Mouse (Mus musculus) adrenal gland, postnatal 14 days (tissue): Measurements from ENCODE around the gene Kremen1. TPM values are rescaled to one million over a fixed set of nuclear protein-coding genes. Genes with fewer than 3 reads are reported as not detected.

ENCODE experiments used
- DNase-seq: peaks from one replicate; pipeline ENCODE4 v3.0.0; 2021; ENCODE audit warnings: mixed read lengths
- total RNA-seq: library from RNA; stranded (reverse); gene quantifications from 2 replicates; pipeline ENCODE4 v1.2.3, GENCODE M21; 2021

Kremen1 gene
- total RNA-seq, 1 experiment from 2014 or later, result 17.2 TPM

DNA sequence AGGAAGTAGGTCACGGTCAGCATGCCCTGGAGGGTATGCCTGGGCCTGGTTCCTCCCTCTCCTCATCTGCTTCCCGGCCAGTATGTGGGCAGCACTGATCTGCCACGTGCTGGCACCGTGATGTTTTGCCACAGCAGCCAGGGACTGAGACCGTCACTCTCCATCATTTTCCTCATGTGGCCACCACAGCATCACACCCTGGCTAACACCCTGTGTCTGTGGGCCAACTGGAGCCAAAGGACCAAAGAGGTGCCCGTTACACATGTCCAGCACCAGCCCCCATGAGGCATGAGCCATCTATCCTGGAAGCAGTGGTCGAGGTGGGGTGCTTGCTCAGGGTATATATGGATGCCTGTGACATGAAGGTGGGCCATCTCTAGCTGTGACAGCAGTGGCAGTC, 86.2 kb downstream of the Kremen1 start:
- DNase-seq, result no peak

DNA sequence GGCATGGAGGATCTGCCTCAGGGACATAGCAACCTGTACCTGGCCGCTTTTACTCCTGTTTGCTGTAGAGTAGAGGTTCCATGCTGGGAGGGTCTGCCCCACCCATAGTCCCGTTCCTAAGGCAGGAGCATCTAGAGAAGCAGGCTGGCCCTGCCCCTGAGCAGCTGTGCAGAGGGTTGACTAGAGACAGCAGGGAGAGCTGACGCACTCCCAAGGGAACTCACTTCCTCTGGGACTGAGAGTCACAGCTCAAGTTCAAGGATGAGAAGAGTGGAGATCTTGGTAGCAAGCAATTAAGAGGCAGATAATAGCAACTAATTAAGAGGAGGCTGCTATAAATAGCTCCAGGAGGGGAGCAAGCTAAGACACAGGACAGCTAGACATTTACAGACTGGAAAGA, 88.5 kb downstream of the Kremen1 start:
- no peak for DNase-seq

DNA sequence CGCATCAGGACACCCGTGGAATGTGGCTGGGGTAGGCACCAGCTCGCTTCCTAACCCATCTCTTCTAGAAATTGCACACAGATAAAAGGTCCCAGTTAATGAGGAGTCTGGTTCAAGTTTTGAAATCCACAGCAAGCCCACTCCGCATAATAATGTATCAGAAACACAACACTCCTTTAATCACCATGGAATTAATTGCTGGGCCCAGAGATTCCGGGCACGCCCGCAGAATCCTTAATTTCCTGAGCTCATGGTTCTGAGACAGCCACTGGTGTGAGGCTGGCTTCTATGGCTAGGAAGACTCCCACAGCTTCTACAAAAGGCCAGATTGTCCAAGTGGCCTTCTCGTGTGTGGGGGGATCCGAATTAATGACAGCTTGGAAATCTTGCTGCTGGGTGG, 94.0 kb downstream of the Kremen1 start:
- DNase-seq, result no peak

DNA sequence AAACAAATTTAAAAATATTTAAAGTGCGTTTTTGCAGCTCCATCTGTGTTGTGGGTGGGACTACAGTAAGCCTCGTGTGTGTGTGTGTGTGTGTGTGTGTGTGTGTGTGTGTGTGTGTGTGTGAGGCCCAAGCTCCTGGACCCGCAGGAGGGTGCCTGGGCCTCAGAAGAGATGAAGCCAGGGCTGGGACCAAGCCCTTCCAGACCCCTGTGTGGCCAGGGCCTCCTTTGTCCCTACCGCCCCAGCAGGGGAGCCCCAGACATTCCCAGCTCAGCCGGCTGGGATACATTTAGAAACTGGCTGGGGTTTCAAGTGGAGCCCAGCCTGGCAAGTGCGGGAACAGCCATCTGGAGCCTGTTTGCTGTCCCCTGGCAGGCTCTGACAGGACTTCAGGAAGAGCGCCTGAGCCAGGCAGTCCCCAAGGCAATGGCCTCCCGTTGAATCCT, 95.9 kb downstream of the Kremen1 start:
- DNase-seq, result no peak

DNA sequence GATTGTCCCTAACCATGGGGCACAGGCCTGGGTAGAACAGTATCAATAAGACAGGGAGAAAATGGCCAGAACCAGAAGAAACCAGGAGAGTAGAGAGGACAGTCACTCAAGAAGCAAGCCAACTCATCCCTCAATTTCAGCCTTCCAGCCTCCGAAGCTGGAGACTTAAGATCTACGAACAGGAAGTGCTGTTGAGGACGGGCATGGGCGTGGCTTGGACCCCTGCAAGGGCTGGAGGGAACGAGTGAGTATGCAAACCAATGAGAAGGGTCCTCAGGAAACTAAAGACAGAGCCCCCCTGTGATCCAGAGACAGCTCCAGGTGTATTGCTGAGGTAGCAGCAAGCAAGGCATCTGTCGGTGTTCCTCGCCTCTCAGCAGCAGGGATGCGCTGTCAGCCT, 97.0 kb downstream of the Kremen1 start:
- DNase-seq, result no peak

DNA sequence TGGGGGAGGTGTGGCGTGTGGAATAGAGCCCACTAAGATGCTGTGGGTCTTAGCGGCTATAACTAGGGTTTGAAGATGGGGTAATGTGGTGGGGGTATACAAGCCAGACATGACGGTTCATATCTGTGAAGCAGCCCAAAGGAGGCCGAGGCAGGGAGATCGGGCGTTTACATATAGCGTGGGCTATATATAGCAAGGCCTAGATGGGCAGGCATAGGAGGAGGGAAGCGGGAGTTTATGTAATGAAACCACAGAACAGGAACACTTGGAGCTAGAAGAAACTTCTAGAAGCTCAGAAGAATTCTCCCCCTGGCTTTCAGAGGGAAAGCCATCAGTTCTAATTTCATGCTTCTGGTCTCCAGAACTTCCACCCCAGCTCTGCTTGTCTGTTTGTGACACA, 97.9 kb downstream of the Kremen1 start:
- DNase-seq, result no peak

DNA sequence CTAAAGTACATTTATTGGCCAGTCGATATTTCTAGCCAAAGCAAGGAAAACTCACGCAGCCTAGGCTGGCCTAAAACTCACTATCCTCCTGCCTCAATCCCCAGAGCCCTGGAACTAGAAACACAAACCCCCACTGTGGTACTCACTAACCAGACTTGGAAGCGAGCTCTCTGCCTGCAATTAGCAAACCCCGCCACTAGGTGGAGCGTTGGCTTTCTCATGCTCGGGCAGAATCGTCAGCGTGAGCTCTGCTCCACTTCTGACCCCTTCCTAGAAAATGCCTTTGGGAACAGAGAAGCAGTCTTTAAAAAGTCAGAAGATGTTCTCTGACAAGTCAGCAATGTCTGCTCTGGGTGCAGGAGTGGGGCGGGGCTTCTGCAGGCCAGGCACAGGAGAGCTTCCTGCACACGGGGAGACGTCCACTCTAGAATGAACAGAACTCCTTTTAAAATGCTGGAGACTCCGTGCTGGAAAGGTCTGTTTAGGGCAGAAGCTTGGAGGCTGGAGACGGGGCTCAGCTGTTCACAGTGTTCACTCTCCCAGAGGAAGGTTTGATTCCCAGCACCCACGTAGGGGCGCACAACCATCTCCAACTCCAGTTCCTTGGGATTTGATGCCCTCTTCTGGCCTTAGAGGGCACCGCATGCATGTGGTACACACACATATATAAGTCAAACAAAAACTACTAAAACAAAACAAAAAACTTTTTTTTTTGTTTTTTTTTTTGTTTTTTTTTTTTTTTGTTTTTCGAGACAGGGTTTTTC, 100.5 kb downstream of the Kremen1 start:
- no peak for DNase-seq

DNA sequence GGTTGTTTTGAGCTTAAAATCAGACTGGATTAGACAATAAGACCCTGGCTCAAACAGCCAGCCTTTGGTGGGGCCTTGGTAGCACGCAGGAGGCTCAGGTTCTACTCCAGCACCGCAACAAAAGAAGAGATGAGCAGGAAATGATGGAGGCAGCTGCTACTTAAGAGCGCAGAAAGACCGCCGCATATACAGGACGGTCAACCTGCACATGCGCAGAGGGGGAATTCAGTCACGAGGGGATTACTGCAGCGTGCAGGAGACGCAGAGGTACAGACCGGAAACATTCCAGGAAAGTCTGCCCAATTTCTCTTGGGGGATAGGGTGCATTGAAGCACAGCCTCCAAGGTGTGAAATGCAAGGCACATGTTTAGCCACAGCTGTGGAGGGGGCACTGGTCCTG, 103.3 kb downstream of the Kremen1 start:
- no peak for DNase-seq

DNA sequence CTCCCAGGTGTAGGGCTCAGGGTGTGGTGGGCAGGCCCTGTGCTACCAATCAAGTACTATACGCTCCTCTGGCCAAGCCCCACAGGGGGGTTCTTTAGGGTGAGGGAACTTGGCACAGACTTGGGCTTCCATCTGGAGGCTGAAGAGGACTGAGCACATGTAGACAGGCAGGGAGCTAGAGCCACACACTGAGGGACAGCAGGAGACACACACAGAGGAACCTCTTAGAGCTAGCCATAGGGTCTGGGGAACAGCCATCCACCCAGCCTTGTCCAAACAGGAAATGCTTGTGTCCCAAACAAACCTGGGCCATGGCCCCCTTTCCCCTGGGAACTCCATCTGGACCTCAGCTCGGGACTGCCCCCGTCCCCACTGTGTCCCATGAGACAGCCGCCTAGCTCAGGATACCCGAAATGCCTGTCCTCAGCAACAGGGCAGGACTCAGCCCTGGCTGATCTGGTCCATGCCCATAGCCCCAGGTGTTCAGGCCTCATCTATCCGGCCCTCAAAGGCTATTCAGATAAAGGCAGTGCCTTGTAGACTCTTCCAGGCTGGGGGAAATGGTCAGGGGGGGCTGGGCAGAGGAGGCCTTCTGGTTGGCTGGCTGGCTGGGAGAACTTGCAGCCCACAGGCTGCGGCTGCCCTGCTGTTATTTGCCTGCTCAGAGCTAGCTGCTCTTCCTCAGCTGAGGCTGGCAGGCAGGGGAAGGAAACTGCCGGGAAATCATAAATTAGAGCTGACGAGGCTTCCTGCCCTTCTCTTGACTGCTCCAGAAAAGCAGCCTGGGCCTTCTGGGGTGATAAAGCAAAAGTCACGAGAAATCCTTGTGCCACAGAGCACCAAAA, 106.2 kb downstream of the Kremen1 start:
- peak; percentile 62 for DNase-seq

DNA sequence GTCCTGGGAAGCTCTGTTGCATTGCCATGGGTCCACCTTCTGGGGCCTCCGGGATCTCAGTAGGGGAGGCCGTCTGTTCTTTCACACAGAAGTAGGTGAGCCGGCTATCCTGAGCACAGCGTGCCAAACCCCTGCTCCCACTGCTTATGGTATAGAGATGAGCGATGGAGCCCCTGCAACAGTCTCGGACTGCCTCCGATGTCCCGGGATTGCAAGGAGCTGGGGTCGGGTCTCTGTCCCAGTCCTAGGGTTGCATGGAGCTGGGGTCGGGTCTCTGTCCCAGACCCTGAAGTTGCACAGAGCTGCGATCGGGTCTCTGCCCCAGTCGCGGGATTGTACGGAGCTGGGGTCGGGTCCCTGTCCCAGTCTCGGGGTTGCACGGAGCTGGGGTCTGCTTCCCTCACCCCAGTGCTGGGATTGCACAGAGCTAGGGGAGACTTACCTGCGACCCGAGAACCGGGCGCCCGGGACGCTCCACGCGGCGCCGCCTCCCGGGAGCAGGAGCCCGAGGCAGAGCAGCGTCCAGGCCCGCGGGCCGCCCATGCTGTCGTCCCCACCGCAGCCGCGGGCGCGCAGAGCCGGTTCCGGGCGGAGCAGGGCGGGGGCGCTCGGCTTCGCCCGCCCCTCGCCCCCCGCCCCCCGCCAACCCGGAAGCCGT, 109.5 kb downstream of the Kremen1 start, which contains the start of gene Emid1:
Gene Emid1, minus strand, starts transcription at position 578 of the 658 bp plus-strand sequence.
- DNase-seq, result peak; percentile 60

DNA sequence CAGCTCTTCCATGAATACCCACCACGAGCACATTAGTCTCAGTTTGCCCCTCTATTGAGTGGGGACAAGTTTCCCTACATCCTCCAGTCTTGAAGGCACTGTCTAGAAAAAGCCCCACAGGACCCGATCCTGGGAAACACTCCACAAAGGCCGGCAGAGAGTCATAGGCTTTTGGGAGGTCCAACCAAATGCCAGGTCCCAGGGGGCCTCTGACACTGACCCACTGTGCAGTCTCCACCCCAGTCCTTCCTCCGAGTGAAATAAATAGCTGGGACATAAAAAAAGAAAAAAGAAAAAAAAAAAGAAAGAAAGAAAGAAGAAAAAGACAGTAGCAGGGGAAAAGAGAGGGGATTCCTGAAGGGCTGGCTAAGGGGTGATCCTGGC, 110.1 kb downstream of the Kremen1 start:
- DNase-seq, result no peak

DNA sequence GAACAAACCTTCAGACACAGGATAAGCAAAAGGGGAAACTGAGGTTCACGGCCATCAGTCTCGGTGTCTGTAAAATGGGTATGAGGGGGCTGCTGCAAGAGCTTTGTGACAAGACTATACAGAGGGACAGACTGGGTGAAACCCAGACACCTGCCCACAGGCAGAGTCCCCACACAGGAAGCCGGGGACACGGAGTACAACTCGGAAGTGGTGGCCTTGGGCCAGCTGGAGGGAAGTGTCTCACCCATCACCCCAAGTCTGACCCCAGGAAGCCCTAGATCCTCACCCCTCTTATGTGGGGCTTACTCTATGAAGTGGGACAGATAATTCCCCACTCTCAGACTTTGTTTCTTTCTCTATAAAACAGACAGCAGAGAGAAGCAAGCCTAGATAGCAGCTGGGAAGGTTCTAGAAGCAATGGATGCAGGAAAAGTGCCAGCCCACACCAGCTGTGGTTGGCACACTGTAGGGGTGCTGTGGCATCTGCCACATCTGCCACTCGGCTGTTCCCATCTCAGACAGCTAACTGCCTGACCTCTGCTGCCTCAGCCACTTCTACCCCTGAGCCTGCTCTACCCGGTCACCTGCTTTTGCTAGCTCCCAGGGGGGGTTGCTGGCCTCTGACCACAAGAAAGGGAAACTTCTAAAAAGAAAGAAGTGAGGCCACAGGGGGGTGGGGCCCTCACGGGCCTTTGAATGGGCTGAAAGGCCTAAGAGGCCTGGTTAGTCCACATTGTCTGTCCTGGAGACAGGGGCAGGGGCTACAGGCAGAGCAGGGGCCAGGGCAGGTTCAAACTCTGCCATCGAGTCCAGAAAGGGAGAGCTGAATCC, 110.7 kb downstream of the Kremen1 start:
- peak; percentile 45 for DNase-seq

DNA sequence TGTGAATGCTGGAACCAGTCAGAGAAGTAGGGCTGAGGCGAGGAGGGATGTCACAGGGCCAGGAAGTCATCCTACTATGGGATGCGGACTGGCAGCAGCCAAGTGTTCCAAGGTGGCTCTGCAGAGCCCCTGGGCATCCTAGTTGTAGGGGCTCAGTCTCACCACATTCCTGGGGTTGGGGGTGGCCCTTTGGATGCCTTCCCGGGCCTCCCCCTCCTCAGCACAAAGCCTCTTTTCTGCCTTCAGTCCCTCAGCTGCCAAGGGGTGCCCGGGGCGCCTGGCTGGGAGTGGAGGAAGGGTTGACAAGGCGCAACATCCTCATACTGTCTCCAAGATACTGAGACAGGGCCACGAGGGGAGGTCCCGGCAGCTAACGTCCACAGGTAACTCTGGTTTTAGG, 111.4 kb downstream of the Kremen1 start:
- no peak for DNase-seq

DNA sequence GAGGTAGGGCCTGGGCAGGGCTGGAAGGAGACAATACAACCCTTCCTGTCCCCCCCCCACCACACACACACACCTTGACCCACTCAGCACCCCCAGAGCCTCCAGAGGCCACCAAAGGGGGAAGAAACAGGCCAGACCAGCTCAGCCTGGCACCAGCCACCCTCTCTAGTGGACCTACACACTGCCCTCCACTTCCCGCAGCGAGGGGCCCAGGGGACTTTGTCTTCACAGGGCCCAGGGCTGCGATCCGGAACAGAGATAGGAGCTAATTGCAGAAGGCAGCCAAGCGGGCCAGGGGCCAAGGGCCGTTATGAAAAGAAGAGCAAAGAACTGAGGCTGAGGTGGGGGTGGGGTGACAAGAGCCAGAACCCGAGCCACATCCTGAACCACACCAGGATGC, 112.1 kb downstream of the Kremen1 start:
- DNase-seq, result no peak

DNA sequence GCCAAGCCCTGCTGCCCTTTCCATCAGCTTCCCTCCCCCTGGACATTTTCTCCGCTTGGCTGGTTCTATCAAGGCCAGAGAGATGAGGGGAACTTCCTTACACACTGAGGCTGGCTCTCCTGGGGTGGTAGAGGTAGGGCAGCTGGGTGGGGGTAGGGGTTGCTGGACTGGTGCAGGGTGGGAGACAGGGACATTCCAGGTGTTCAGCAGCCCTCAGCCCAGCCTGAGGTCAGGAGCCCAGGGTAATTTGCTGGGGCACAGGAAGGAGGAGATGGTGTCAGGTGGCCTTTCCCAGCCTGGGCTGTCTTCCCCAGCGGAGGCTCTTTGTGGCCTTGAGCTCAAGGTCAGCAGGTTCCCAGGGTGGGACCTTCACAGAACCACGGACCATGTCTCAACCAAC, 115.8 kb downstream of the Kremen1 start:
- no peak for DNase-seq

DNA sequence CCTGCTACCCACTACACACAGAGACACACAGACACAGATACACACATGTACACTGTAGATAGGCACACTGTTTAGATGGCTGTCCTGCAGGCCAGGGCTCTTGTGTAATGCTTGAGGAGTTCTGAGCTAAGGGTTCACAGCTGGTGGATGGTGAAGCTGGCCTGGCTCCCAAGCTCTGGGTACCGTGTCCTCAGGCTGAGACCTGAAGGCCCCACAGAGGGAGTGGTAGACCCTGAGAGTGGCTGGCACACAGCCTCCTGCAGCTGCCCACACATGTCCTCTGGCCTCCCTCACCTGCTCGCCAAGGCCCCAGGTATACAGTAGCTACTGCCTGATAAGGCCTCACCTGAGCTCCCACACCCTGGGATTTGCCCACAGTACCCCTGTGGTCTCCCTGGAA, 119.4 kb downstream of the Kremen1 start:
- DNase-seq, result no peak

Other genes with a start within 250 kb of the Kremen1 start
- gene Rasl10a, start 203.4 kb downstream of the Kremen1 start, total RNA-seq, result 0.30 and 0.34 TPM in 2 replicates
- gene Gas2l1, start 196.2 kb downstream of the Kremen1 start, total RNA-seq, result 34.5 and 35.0 TPM in 2 replicates
- gene Rhbdd3, start 162.6 kb downstream of the Kremen1 start, total RNA-seq, result 18.3 and 19.0 TPM in 2 replicates
- 297 and 324 TPM in 2 replicates for gene Ewsr1, start 162.3 kb downstream of the Kremen1 start, total RNA-seq
- 8.9 and 10.1 TPM in 2 replicates for gene Emid1, start 109.3 kb downstream of the Kremen1 start, total RNA-seq
- 25.0 and 26.2 TPM in 2 replicates for gene Znrf3, start 183.3 kb upstream of the Kremen1 start, total RNA-seq